Mouse (Mus musculus): ENCODE measurements around the gene Lsm11. TPM values are rescaled to one million over a fixed set of nuclear protein-coding genes. Genes with fewer than 3 reads are reported as not detected.
A peak's percentile ranks its signal among the peaks of the same experiment; 100 is the strongest.

Lsm11 gene
- total and polyA plus RNA-seq, 2 experiments from 2014 or later = 23.6 to 61.7 TPM

GRCm38 (mm10) chr11:45973635-45974034, 28.9 kb upstream of the Lsm11 start:
- Histone ChIP-seq H3K27me3 (ENCODE audit: insufficient read depth, low read length) (no peaks in the 10 kb centered on the region), H3K36me3 (ENCODE audit: insufficient read depth) (no peaks in the 10 kb centered on the region), H3K9me3 (ENCODE audit: low read length) (no peaks in the 10 kb centered on the region), H3K27ac (ENCODE audit: low read depth, low read length) (no peak overlapping the region), H3K4me1 (ENCODE audit: insufficient read depth) (no peaks in the 10 kb centered on the region), H3K4me3 (ENCODE audit: low read depth, low read length) (no peak overlapping the region), H3K9ac (no peak overlapping the region), H3K4me2 (ENCODE audit: low read depth) (no peak overlapping the region)
- no peak for DNase-seq
- ATAC-seq = no peak
- WGBS = 83% methylated on average over 5 of the region's 5 CpGs
- no peak for TF ChIP-seq CTCF (IDR thresholded peaks at IDR 0.05; ENCODE audit: low read depth)

GRCm38 (mm10) chr11:45968466-45968865, 23.7 kb upstream of the Lsm11 start:
- H3K27me3 ChIP-seq (ENCODE audit: insufficient read depth, low read length) = no peaks in the 10 kb centered on the region
- no peak for TF ChIP-seq CTCF (IDR thresholded peaks at IDR 0.05; ENCODE audit: low read depth)
- H3K36me3 ChIP-seq (ENCODE audit: insufficient read depth) = no peaks in the 10 kb centered on the region
- H3K9me3 ChIP-seq (ENCODE audit: low read length) = no peaks in the 10 kb centered on the region
- H3K9ac ChIP-seq = no peak overlapping the region
- no peak for DNase-seq
- H3K27ac ChIP-seq (ENCODE audit: low read depth, low read length) = no peak overlapping the region
- ATAC-seq = no peak
- no peak overlapping the region for H3K4me2 ChIP-seq (ENCODE audit: low read depth)
- WGBS = 96% methylated on average over 3 of the region's 3 CpGs
- no peaks in the 10 kb centered on the region for H3K4me1 ChIP-seq (ENCODE audit: insufficient read depth)
- H3K4me3 ChIP-seq (ENCODE audit: low read depth, low read length) = no peak overlapping the region

- no peak for ATAC-seq
- no peaks in the 10 kb centered on the region for H3K9me3 ChIP-seq (ENCODE audit: low read length)
- H3K9ac ChIP-seq = no peak overlapping the region
- no peaks in the 10 kb centered on the region for H3K27me3 ChIP-seq (ENCODE audit: insufficient read depth, low read length)
- H3K4me3 ChIP-seq (ENCODE audit: low read depth, low read length) = no peak overlapping the region
- 88% methylated on average over 4 of the region's 4 CpGs for WGBS
- H3K27ac ChIP-seq (ENCODE audit: low read depth, low read length) = no peak overlapping the region
- no peaks in the 10 kb centered on the region for H3K4me1 ChIP-seq (ENCODE audit: insufficient read depth)
- DNase-seq = no peak
- TF ChIP-seq CTCF (IDR thresholded peaks at IDR 0.05; ENCODE audit: low read depth) = no peak
- no peaks in the 10 kb centered on the region for H3K36me3 ChIP-seq (ENCODE audit: insufficient read depth)
- no peak overlapping the region for H3K4me2 ChIP-seq (ENCODE audit: low read depth)
These were observed 22.2 kb upstream of the Lsm11 start for GRCm38 (mm10) chr11:45966896-45967295.

GRCm38 (mm10) chr11:45960003-45960402, 15.3 kb upstream of the Lsm11 start:
- Histone ChIP-seq H3K4me3 (ENCODE audit: low read depth, low read length) (no peak overlapping the region), H3K4me1 (ENCODE audit: insufficient read depth) (no peaks in the 10 kb centered on the region), H3K27me3 (ENCODE audit: insufficient read depth, low read length) (no peaks in the 10 kb centered on the region), H3K4me2 (ENCODE audit: low read depth) (no peak overlapping the region), H3K9me3 (ENCODE audit: low read length) (no peaks in the 10 kb centered on the region), H3K9ac (no peak overlapping the region), H3K27ac (ENCODE audit: low read depth, low read length) (no peak overlapping the region), H3K36me3 (ENCODE audit: insufficient read depth) (no peaks in the 10 kb centered on the region)
- 84% methylated on average over 5 of the region's 5 CpGs for WGBS
- no peak for TF ChIP-seq CTCF (IDR thresholded peaks at IDR 0.05; ENCODE audit: low read depth)
- ATAC-seq = no peak
- DNase-seq = no peak

- no peaks in the 10 kb centered on the region for H3K4me1 ChIP-seq (ENCODE audit: insufficient read depth)
- DNase-seq = no peak
- no peak overlapping the region for H3K4me2 ChIP-seq (ENCODE audit: low read depth)
- TF ChIP-seq CTCF (IDR thresholded peaks at IDR 0.05; ENCODE audit: low read depth) = peak; percentile 36
- H3K27me3 ChIP-seq (ENCODE audit: insufficient read depth, low read length) = no peaks in the 10 kb centered on the region
- WGBS = 72% methylated on average over 3 of the region's 3 CpGs
- no peaks in the 10 kb centered on the region for H3K9me3 ChIP-seq (ENCODE audit: low read length)
- no peaks in the 10 kb centered on the region for H3K36me3 ChIP-seq (ENCODE audit: insufficient read depth)
- no peak overlapping the region for H3K4me3 ChIP-seq (ENCODE audit: low read depth, low read length)
- ATAC-seq = no peak
- no peak overlapping the region for H3K27ac ChIP-seq (ENCODE audit: low read depth, low read length)
- H3K9ac ChIP-seq = no peak overlapping the region
These were observed 14.9 kb upstream of the Lsm11 start for GRCm38 (mm10) chr11:45959598-45959997.

- H3K4me1 ChIP-seq (ENCODE audit: insufficient read depth) = no peaks in the 10 kb centered on the region
- H3K27me3 ChIP-seq (ENCODE audit: insufficient read depth, low read length) = no peaks in the 10 kb centered on the region
- peak within 1 kb of the TSS; percentile 46 for H3K4me3 ChIP-seq (ENCODE audit: low read depth, low read length)
- DNase-seq (peak; percentile 98), ATAC-seq (peak; percentile 100)
- no peak for TF ChIP-seq CTCF (IDR thresholded peaks at IDR 0.05; ENCODE audit: low read depth)
- peak within 1 kb of the TSS; percentile 42 for H3K27ac ChIP-seq (ENCODE audit: low read depth, low read length)
- no peaks in the 10 kb centered on the region for H3K9me3 ChIP-seq (ENCODE audit: low read length)
- peak within 1 kb of the TSS; percentile 45 for H3K9ac ChIP-seq
- H3K4me2 ChIP-seq (ENCODE audit: low read depth) = peak within 1 kb of the TSS; percentile 52
- WGBS = 2% methylated on average over 32 of the region's 32 CpGs
- 0 out of 2 replicates have a peak, but pooled peaks cover 5% of the 10 kb centered on the region for H3K36me3 ChIP-seq (ENCODE audit: insufficient read depth)
These were observed 10.4 kb upstream of the Lsm11 start, which contains the start of gene Thg1l for GRCm38 (mm10) chr11:45955127-45955627. TSS of gene Thg1l (minus strand) at chr11:45955494.

- Histone ChIP-seq H3K4me1 (ENCODE audit: insufficient read depth) (peaks cover 8% of the 10 kb centered on the region), H3K9ac (no peak overlapping the region), H3K27me3 (ENCODE audit: insufficient read depth, low read length) (no peaks in the 10 kb centered on the region), H3K4me2 (ENCODE audit: low read depth) (no peak overlapping the region), H3K9me3 (ENCODE audit: low read length) (no peaks in the 10 kb centered on the region), H3K36me3 (ENCODE audit: insufficient read depth) (peaks cover 15% of the 10 kb centered on the region; the same call in 1 of the 2 replicates), H3K27ac (ENCODE audit: low read depth, low read length) (no peak overlapping the region), H3K4me3 (ENCODE audit: low read depth, low read length) (no peak overlapping the region)
- 69% methylated on average over 2 of the region's 2 CpGs for WGBS
- ATAC-seq = no peak
- DNase-seq = peak; percentile 55
- no peak for TF ChIP-seq CTCF (IDR thresholded peaks at IDR 0.05; ENCODE audit: low read depth)
These were observed 2.8 kb upstream of the Lsm11 start for GRCm38 (mm10) chr11:45947491-45947890.

Measured in forebrain, postnatal 0 days (tissue).